ENCODE assay signal across 24 mouse cellular contexts in genomic region chr3:82067830-82068229, GRCm38 (mm10). TPM values are rescaled to one million over a fixed set of nuclear protein-coding genes. Genes with fewer than 3 reads are reported as not detected.
DNase-seq lines count a peak whose midpoint lies in the region; ATAC-seq and TF ChIP-seq lines count a peak whose summit lies in the region.
"Had no signal": no experiment of that assay in that cellular context is flagged by ENCODE, and none has a peak within 500 bp of the region (broad histone marks: within the 10 kb centered on the region; RNA-seq: fewer than 3 reads in every experiment).

No protein-coding gene starts in this region.

- no peaks in the 10 kb centered on the region for H3K36me3 ChIP-seq in embryonic facial prominence, embryonic 14.5 days (ENCODE audit: control insufficient read depth, insufficient read depth, low read length)
- H3K36me3 ChIP-seq in embryonic facial prominence, embryonic 10.5 days (replicated peaks) = no peaks in the 10 kb centered on the region
- no peaks in the 10 kb centered on the region for H3K36me3 ChIP-seq in intestine, embryonic 14.5 days (ENCODE audit: control insufficient read depth, insufficient read depth, low read length)
- no peaks in the 10 kb centered on the region for H3K36me3 ChIP-seq in intestine, postnatal 0 days (ENCODE audit: control insufficient read depth, insufficient read depth)
- no peaks in the 10 kb centered on the region for H3K36me3 ChIP-seq in stomach, embryonic 15.5 days
- H3K36me3 ChIP-seq: embryonic facial prominence, embryonic 12.5 days; forebrain, embryonic 12.5 days; forebrain, embryonic 15.5 days; hindbrain, embryonic 12.5 days; hindbrain, embryonic 15.5 days had no signal

- 70% methylated on average over 5 of the region's 5 CpGs for WGBS in embryonic facial prominence, embryonic 14.5 days
- 81% methylated on average over 5 of the region's 5 CpGs for WGBS in embryonic facial prominence, embryonic 10.5 days
- WGBS in intestine, embryonic 14.5 days = 36% methylated on average over 5 of the region's 5 CpGs
- WGBS in intestine, postnatal 0 days = 55% methylated on average over 5 of the region's 5 CpGs
- WGBS in stomach, embryonic 15.5 days = 44% methylated on average over 5 of the region's 5 CpGs

- DNase-seq in embryonic facial prominence, embryonic 14.5 days (ENCODE audit: low spot score) = peak; percentile 54
- no peak for DNase-seq in embryonic facial prominence, embryonic 10.5 days (ENCODE audit: low spot score)
- DNase-seq in intestine, embryonic 14.5 days (ENCODE audit: low spot score) = no peak
- no peak for DNase-seq in left cerebral cortex, postnatal 4 days
- DNase-seq: adrenal gland, adult 8-10 months; adrenal gland, postnatal 36 days; cerebellum, adult 18-20 months; cerebellum, adult 9-10 months; cerebellum, postnatal 14 days; gastrocnemius, postnatal 10 days; gastrocnemius, postnatal 36 days; heart, adult 2 months; kidney, adult 11 months had no signal

- H3K9ac ChIP-seq in embryonic facial prominence, embryonic 14.5 days (ENCODE audit: low read depth, low read length) = no peak overlapping the region
- no peak overlapping the region for H3K9ac ChIP-seq in intestine, embryonic 14.5 days (ENCODE audit: low read length)
- no peak overlapping the region for H3K9ac ChIP-seq in intestine, postnatal 0 days (ENCODE audit: low read depth, low read length)
- H3K9ac ChIP-seq in stomach, embryonic 15.5 days = no peak overlapping the region
- H3K9ac ChIP-seq: embryonic facial prominence, embryonic 12.5 days; forebrain, embryonic 12.5 days; forebrain, embryonic 15.5 days; hindbrain, embryonic 12.5 days; hindbrain, embryonic 15.5 days had no signal

- intact Hi-C loops in left cerebral cortex, postnatal 4 days (cut with DNase I) = no loop called here

- H3K4me1 ChIP-seq in embryonic facial prominence, embryonic 14.5 days (ENCODE audit: control insufficient read depth, insufficient read depth, low read length) = peaks cover 9% of the 10 kb centered on the region; the same call in 1 of the 2 replicates
- H3K4me1 ChIP-seq in embryonic facial prominence, embryonic 10.5 days = peaks cover 5% of the 10 kb centered on the region; the same call in 1 of the 2 replicates
- peaks cover 38% of the 10 kb centered on the region for H3K4me1 ChIP-seq in intestine, embryonic 14.5 days (replicated peaks; ENCODE audit: control insufficient read depth, insufficient read depth, low read length)
- no peaks in the 10 kb centered on the region for H3K4me1 ChIP-seq in intestine, postnatal 0 days (replicated peaks; ENCODE audit: control insufficient read depth, insufficient read depth, low read length)
- peaks cover 6% of the 10 kb centered on the region; the same call in 1 of the 2 replicates for H3K4me1 ChIP-seq in stomach, embryonic 15.5 days
- H3K4me1 ChIP-seq: forebrain, embryonic 12.5 days had no signal

- H3K27ac ChIP-seq in embryonic facial prominence, embryonic 14.5 days (replicated peaks; ENCODE audit: low read depth, low read length) = no peak overlapping the region
- H3K27ac ChIP-seq in embryonic facial prominence, embryonic 10.5 days (replicated peaks) = no peak overlapping the region
- peak overlapping the region; percentile 79 for H3K27ac ChIP-seq in intestine, embryonic 14.5 days (ENCODE audit: low read depth)
- H3K27ac ChIP-seq in intestine, postnatal 0 days (ENCODE audit: low read depth, low read length) = no peak overlapping the region
- H3K27ac ChIP-seq in stomach, embryonic 15.5 days = peak overlapping the region; percentile 35; the same call in 1 of the 2 replicates
- H3K27ac ChIP-seq: embryonic facial prominence, embryonic 12.5 days; forebrain, embryonic 12.5 days; forebrain, embryonic 15.5 days; heart, adult 2 months; hindbrain, embryonic 12.5 days; hindbrain, embryonic 15.5 days had no signal

- no peak for ATAC-seq in embryonic facial prominence, embryonic 14.5 days (ENCODE audit: low read depth)
- peak; percentile 87 for ATAC-seq in intestine, embryonic 14.5 days (replicated peaks; ENCODE audit: low FRiP score, low TSS enrichment, low read depth)
- no peak for ATAC-seq in intestine, postnatal 0 days
- peak; percentile 53; the same call in 1 of the 2 replicates for ATAC-seq in stomach, embryonic 15.5 days (ENCODE audit: insufficient read depth, low FRiP score, low read depth)
- ATAC-seq: activated CD4-positive, CD25-positive, alpha-beta regulatory T cell, adult 4 months; forebrain, embryonic 15.5 days had no signal

- H3K4me3 ChIP-seq in embryonic facial prominence, embryonic 14.5 days (ENCODE audit: low read depth, low read length) = no peak overlapping the region
- H3K4me3 ChIP-seq in embryonic facial prominence, embryonic 10.5 days = no peak overlapping the region
- H3K4me3 ChIP-seq in intestine, embryonic 14.5 days (ENCODE audit: low read depth, low read length) = no peak overlapping the region
- H3K4me3 ChIP-seq in intestine, postnatal 0 days (ENCODE audit: low read depth, low read length) = no peak overlapping the region
- no peak overlapping the region for H3K4me3 ChIP-seq in stomach, embryonic 15.5 days (replicated peaks)
- H3K4me3 ChIP-seq: embryonic facial prominence, embryonic 12.5 days; erythroblast, embryonic 14.5 days; forebrain, embryonic 12.5 days; forebrain, embryonic 15.5 days; heart, adult 2 months; hindbrain, embryonic 12.5 days; hindbrain, embryonic 15.5 days had no signal

- no peaks in the 10 kb centered on the region for H3K27me3 ChIP-seq in embryonic facial prominence, embryonic 14.5 days (replicated peaks; ENCODE audit: control insufficient read depth, insufficient read depth, low read length)
- peaks cover 6% of the 10 kb centered on the region for H3K27me3 ChIP-seq in embryonic facial prominence, embryonic 10.5 days (replicated peaks; ENCODE audit: low read depth, poor library complexity, severe bottlenecking)
- no peaks in the 10 kb centered on the region for H3K27me3 ChIP-seq in intestine, embryonic 14.5 days (replicated peaks; ENCODE audit: control insufficient read depth, insufficient read depth, low read length)
- no peaks in the 10 kb centered on the region for H3K27me3 ChIP-seq in intestine, postnatal 0 days (replicated peaks; ENCODE audit: control insufficient read depth, insufficient read depth, low read length)
- no peaks in the 10 kb centered on the region for H3K27me3 ChIP-seq in stomach, embryonic 15.5 days (replicated peaks)
- H3K27me3 ChIP-seq: embryonic facial prominence, embryonic 12.5 days; forebrain, embryonic 15.5 days; hindbrain, embryonic 15.5 days had no signal

- no peak for TF ChIP-seq CTCF in intestine, postnatal 0 days (IDR thresholded peaks at IDR 0.05; ENCODE audit: low read depth)

- no peaks in the 10 kb centered on the region for H3K9me3 ChIP-seq in embryonic facial prominence, embryonic 14.5 days (ENCODE audit: control insufficient read depth, low read length)
- no peaks in the 10 kb centered on the region for H3K9me3 ChIP-seq in embryonic facial prominence, embryonic 10.5 days
- no peaks in the 10 kb centered on the region for H3K9me3 ChIP-seq in intestine, embryonic 14.5 days (ENCODE audit: control insufficient read depth, low read length)
- no peaks in the 10 kb centered on the region for H3K9me3 ChIP-seq in intestine, postnatal 0 days (ENCODE audit: control insufficient read depth)
- no peaks in the 10 kb centered on the region for H3K9me3 ChIP-seq in stomach, embryonic 15.5 days
- H3K9me3 ChIP-seq: embryonic facial prominence, embryonic 12.5 days; forebrain, embryonic 12.5 days; forebrain, embryonic 15.5 days; hindbrain, embryonic 12.5 days; hindbrain, embryonic 15.5 days had no signal

- H3K4me2 ChIP-seq in embryonic facial prominence, embryonic 14.5 days (ENCODE audit: low read depth, low read length) = no peak overlapping the region
- H3K4me2 ChIP-seq in intestine, embryonic 14.5 days (ENCODE audit: low read length) = peak overlapping the region; percentile 13
- no peak overlapping the region for H3K4me2 ChIP-seq in intestine, postnatal 0 days (replicated peaks; ENCODE audit: low read depth)
- no peak overlapping the region for H3K4me2 ChIP-seq in stomach, embryonic 15.5 days
- H3K4me2 ChIP-seq: embryonic facial prominence, embryonic 12.5 days; forebrain, embryonic 12.5 days; forebrain, embryonic 15.5 days; heart, embryonic 11.5 days; hindbrain, embryonic 12.5 days; hindbrain, embryonic 15.5 days had no signal

RNA-seq across cellular contexts. Expression of gene Gucy1b1, which starts 6.7 kb away (rescaled TPM):
- 16.3 and 16.7 TPM in 2 replicates for polyA plus RNA-seq in embryonic facial prominence, embryonic 14.5 days (2014; fragmentation: Nextera tagmentation; extraction: Ambion mirVana)
- polyA plus RNA-seq in embryonic facial prominence, embryonic 10.5 days (2016; fragmentation: Nextera tagmentation; extraction: Ambion mirVana) = 3.2 and 3.5 TPM in 2 replicates
- polyA plus RNA-seq in intestine, embryonic 14.5 days (2014; fragmentation: Nextera tagmentation; extraction: Ambion mirVana) = 76.3 and 92.8 TPM in 2 replicates
- polyA plus RNA-seq in intestine, postnatal 0 days (2015; fragmentation: Nextera tagmentation; extraction: Ambion mirVana) = 23.3 and 24.8 TPM in 2 replicates
- polyA plus RNA-seq in stomach, embryonic 15.5 days (2015; fragmentation: Nextera tagmentation; extraction: Ambion mirVana) = 50.8 and 54.1 TPM in 2 replicates
- 100 to 1,000 TPM; 143 to 157 TPM for total RNA-seq in left cerebral cortex, postnatal 4 days (2021)
- total RNA-seq: granulocyte monocyte progenitor cell, adult 5-6 weeks had no signal
- polyA plus RNA-seq: erythroblast, embryonic 14.5 days had no signal

Comparison
In these comparisons a context has a peak if more than half of its experiments do, and no peak if none do; other contexts are left out.
1. ATAC-seq: peak in intestine, embryonic 14.5 days (single experiment) and stomach, embryonic 15.5 days (single experiment); none in embryonic facial prominence, embryonic 14.5 days (single experiment) and intestine, postnatal 0 days (single experiment).
2. H3K27ac ChIP-seq: peak in intestine, embryonic 14.5 days (single experiment) and stomach, embryonic 15.5 days (single experiment); none in embryonic facial prominence, embryonic 14.5 days (single experiment), embryonic facial prominence, embryonic 10.5 days (single experiment) and intestine, postnatal 0 days (single experiment).